Mouse (Mus musculus) lung, postnatal 0 days (tissue): ENCODE data around the gene Olfr1310.

Source experiments
- CTCF ChIP-seq: IDR thresholded peaks from 2 replicates; pipeline ENCODE4 v1.5.1; 2016; ENCODE audit warnings: antibody characterized with exemption, mild to moderate bottlenecking
- EP300 ChIP-seq: IDR thresholded peaks from 2 replicates; pipeline ENCODE4 v1.6.1; 2016; ENCODE audit warnings: antibody characterized with exemption, mild to moderate bottlenecking, control low read depth

DNA sequence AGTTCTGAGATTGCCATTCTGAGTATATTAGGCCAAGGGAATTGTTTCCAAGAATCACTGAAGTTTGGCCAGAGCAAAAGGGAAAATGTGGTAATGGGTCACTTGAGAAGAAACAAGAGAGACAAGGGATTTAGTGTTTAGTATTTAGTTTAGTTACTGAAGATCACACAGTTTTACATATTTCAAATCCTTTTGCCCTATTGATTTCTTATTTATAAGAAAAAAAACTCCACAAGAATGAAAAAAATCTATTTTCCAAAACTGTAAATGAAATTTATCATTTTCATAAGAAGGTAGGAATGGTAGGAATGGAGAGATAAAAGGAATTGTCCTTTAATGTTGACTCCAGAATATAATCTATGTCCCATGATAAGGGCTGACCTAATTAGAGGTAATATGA, at the start of gene Olfr1310:
- no peak for TF ChIP-seq CTCF
- no peak for TF ChIP-seq EP300
